Mouse (Mus musculus): ENCODE measurements around the gene Catsperz.
"Not testable (repeated sequence)": the region's sequence is repeated elsewhere in the genome, so short reads cannot be mapped to it uniquely, and the experiment has no call there.

The Catsperz gene

GRCm38 (mm10) chr19:6909021-6909420 lies 16.2 kb downstream of the Catsperz start:
- DNase-seq (ENCODE audit: extremely low read depth, low read depth, low spot score) = no peak

- DNase-seq (ENCODE audit: extremely low read depth, low read depth, low spot score) = no peak
Measured at GRCm38 (mm10) chr19:6907811-6908540, 17.2 kb downstream of the Catsperz start.

- no peak for DNase-seq (ENCODE audit: extremely low read depth, low read depth, low spot score)
Measured at GRCm38 (mm10) chr19:6907094-6907493, 18.1 kb downstream of the Catsperz start.

DNA sequence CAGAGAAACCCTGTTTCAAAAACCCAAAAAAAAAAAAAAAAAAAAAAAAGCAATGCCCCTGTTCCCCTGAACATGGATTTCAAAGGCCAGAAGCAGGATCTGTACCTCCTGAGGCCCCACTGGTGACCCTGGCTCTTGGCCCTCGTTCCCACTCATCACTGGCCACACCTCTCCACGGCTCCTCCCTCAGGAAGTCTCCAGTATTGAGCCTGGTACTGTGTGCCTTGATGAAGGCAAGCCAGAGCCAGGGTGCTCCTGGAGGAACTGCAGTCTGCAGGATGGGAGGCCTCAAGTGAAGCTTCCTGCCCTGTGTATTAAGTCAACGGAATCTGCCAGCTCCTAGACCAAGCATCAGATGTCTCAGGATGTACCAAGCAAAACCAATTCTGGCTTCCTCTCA lies 19.0 kb downstream of the Catsperz start:
- DNase-seq (ENCODE audit: extremely low read depth, low read depth, low spot score) = no peak

GRCm38 (mm10) chr19:6905498-6906159 lies 19.6 kb downstream of the Catsperz start:
- DNase-seq (ENCODE audit: extremely low read depth, low read depth, low spot score) = no peak

DNA sequence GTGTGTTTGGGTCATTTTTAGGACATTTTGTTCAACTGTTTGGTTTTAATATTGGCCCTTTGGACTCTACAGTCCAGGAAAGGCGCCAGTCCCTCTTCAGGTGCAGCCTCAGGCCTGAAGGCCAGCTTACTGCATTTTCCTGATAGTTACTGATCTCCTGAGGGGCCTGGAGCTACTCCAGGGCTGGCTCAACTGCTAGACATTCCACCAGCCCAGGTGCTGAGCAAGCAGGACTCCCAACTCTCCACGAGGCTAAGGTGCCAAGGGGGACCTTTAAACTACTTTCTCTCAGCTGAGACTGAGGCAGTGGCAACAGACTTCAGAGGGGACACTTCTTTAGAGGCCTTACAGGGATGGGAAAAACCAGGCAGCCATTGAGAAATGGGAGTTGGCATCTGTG lies 20.3 kb downstream of the Catsperz start:
- no peak for DNase-seq (ENCODE audit: extremely low read depth, low read depth, low spot score)

GRCm38 (mm10) chr19:6903031-6903430 lies 22.1 kb downstream of the Catsperz start:
- no peak for DNase-seq (ENCODE audit: extremely low read depth, low read depth, low spot score)

GRCm38 (mm10) chr19:6899641-6900040 lies 25.5 kb downstream of the Catsperz start:
- no peak for DNase-seq (ENCODE audit: extremely low read depth, low read depth, low spot score)

DNA sequence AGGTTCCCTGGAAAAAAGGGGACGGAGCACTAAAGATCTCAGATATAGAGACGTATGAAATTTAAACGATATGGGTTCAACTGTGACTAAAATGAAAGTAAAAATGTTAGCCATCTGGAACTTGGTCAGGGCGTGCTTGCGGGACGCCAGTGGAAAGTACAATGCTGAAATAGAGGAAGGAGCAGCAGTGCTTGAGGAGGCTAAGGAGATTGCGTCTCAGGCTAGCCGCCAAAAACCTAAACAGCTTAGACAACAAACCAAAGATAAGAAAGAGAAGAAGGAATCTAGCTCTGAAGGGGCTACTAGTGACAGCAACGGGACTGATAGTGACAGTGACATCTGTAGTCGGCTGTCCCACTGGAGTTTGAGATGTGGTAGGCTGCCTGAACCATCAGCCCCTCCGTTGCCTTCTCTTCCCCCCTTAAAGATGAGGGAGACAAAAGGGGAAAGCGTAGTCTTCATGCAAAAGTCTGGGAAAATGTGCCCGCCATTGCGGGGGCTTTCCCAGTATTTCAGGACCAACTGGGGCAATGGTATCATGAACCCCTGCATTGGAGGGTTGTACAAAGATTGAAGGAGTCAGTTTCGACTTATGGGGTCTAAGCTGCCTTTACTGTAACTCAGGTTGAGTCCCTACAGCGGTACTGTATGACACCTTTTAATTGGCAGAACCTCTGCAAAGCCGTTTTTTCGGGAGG lies 29.4 kb downstream of the Catsperz start:
- DNase-seq (ENCODE audit: extremely low read depth, low read depth, low spot score) = not testable (repeated sequence)

GRCm38 (mm10) chr19:6893731-6894451 lies 31.3 kb downstream of the Catsperz start:
- DNase-seq (ENCODE audit: extremely low read depth, low read depth, low spot score) = no peak

GRCm38 (mm10) chr19:6892512-6892911 lies 32.7 kb downstream of the Catsperz start:
- no peak for DNase-seq (ENCODE audit: extremely low read depth, low read depth, low spot score)

- no peak for DNase-seq (ENCODE audit: extremely low read depth, low read depth, low spot score)
Measured at GRCm38 (mm10) chr19:6877965-6878364, 47.2 kb downstream of the Catsperz start.

DNA sequence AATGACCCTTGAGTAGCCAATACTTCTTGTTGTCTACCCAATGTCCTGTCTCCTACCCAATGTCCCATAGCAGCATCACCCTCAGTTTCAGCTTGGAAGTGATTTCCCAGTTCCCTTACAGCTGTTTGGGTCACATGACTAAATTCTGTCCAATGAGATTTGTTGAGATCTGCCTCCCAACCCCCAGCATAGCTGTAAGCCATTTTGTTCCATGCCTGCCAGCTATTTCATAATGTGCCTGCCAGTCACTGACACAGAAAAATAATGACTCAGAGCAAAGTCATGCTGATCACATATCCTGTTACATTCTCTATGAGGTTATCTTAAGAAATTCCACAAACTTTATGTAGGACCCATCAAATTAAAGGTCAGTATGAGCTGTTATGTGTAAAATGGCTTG lies 48.4 kb downstream of the Catsperz start:
- DNase-seq (ENCODE audit: extremely low read depth, low read depth, low spot score) = no peak

DNA sequence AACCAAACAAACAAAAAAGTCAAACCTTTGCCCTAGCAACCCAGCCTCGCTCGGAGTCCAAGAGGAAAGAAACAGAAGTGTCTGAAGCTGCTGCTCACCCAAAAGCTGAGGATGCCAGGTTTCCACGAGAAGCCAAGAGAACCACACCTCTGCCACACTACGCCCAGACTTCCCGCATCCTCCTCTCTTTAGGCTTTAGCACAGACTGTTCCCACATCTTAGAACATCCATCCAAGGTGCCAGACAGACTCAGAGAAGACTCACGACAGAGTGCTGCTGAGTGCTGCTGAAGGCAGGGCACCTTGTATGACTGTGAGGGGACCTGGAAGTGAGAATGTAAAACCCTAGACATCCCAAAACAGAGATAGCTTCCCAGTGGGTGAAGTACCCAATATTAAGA lies 49.3 kb downstream of the Catsperz start:
- no peak for DNase-seq (ENCODE audit: extremely low read depth, low read depth, low spot score)

- no peak for DNase-seq (ENCODE audit: extremely low read depth, low read depth, low spot score)
Measured at GRCm38 (mm10) chr19:6874257-6874656, 50.9 kb downstream of the Catsperz start.

DNA sequence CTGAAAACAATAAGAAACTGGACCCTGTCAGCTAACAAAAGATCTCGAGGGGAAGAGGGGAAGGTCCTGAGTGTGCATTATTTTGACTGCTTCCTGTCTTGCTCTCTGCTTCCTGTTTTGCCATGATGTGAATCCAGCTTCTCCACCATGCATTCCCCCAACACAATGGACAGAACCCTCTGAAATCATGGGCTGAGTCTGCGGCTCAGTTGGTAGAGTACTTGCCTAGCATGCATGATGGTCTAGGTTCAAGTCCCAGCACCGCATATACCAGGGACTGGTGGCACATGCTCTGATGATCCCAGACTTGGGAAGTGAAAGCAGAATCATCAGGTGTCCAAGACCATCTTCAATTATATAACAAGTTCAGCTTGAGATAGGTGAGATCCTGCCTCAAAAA lies 52.5 kb downstream of the Catsperz start:
- DNase-seq (ENCODE audit: extremely low read depth, low read depth, low spot score) = no peak

Measured in fat pad, adult 2 months (tissue).